In genomic region chr4:155360856-155361255, GRCm38 (mm10) we compare ENCODE assay signal across 7 mouse cellular contexts. TPM values are rescaled to one million over a fixed set of nuclear protein-coding genes. Genes with fewer than 3 reads are reported as not detected.
DNase-seq lines count a peak whose midpoint lies in the region; ATAC-seq and TF ChIP-seq lines count a peak whose summit lies in the region.

No protein-coding gene starts in this region.

- ATAC-seq in forebrain, embryonic 15.5 days (replicated peaks): no peak
- ATAC-seq in limb, embryonic 14.5 days (ENCODE audit: low FRiP score, low read depth): peak; percentile 25; the same call in 1 of the 2 replicates
- no peak; the same call in 1 of the 2 replicates for ATAC-seq in frontal cortex, adult (ENCODE audit: low TSS enrichment)

- DNase-seq in A20 (ENCODE audit: low read depth, low spot score): peak; percentile 70
- peak; percentile 68 for DNase-seq in CD4-positive helper T cell, adult 2 months (ENCODE audit: low read depth, low spot score)
- no peak for DNase-seq in limb, embryonic 14.5 days (ENCODE audit: low spot score)
- DNase-seq in splenic B cell, adult 2 months (ENCODE audit: low read depth, low spot score): peak; percentile 25
- no peak for DNase-seq in cerebellum, postnatal 10 days

- peaks cover 12% of the 10 kb centered on the region for H3K4me1 ChIP-seq in forebrain, embryonic 15.5 days
- H3K4me1 ChIP-seq in limb, embryonic 14.5 days (ENCODE audit: control insufficient read depth, insufficient read depth, low read length): no peaks in the 10 kb centered on the region

- no peak overlapping the region for H3K9ac ChIP-seq in forebrain, embryonic 15.5 days (replicated peaks)
- H3K9ac ChIP-seq in limb, embryonic 14.5 days (ENCODE audit: low read depth, low read length, severe bottlenecking): no peak overlapping the region

- H3K27me3 ChIP-seq in forebrain, embryonic 15.5 days: peaks cover 59% of the 10 kb centered on the region
- H3K27me3 ChIP-seq in limb, embryonic 14.5 days (ENCODE audit: control insufficient read depth, insufficient read depth, low read length): peaks cover 63% of the 10 kb centered on the region
- H3K27me3 ChIP-seq in splenic B cell, adult 2 months (ENCODE audit: control insufficient read depth, insufficient read depth, low read length, poor library complexity, severe bottlenecking): no peaks in the 10 kb centered on the region

- under 1% methylated on average over 41 of the region's 42 CpGs for WGBS in forebrain, embryonic 15.5 days
- under 1% methylated on average over 36 of the region's 42 CpGs for WGBS in limb, embryonic 14.5 days

- H3K4me3 ChIP-seq in forebrain, embryonic 15.5 days: peak overlapping the region; percentile 40
- peak overlapping the region; percentile 42 for H3K4me3 ChIP-seq in limb, embryonic 14.5 days (replicated peaks; ENCODE audit: low read length)

- H3K4me2 ChIP-seq in forebrain, embryonic 15.5 days (replicated peaks): peak overlapping the region; percentile 54
- H3K4me2 ChIP-seq in limb, embryonic 14.5 days (replicated peaks; ENCODE audit: low read depth, low read length, severe bottlenecking): peak overlapping the region; percentile 53

- H3K27ac ChIP-seq in forebrain, embryonic 15.5 days (replicated peaks): no peak overlapping the region
- no peak overlapping the region for H3K27ac ChIP-seq in limb, embryonic 14.5 days (replicated peaks; ENCODE audit: low read depth, low read length)

- H3K36me3 ChIP-seq in forebrain, embryonic 15.5 days: no peaks in the 10 kb centered on the region
- no peaks in the 10 kb centered on the region for H3K36me3 ChIP-seq in limb, embryonic 14.5 days (ENCODE audit: control insufficient read depth, insufficient read depth, low read length)
- no peaks in the 10 kb centered on the region for H3K36me3 ChIP-seq in splenic B cell, adult 2 months (ENCODE audit: control insufficient read depth, insufficient read depth, low read length, poor library complexity, severe bottlenecking)

- H3K9me3 ChIP-seq in forebrain, embryonic 15.5 days: no peaks in the 10 kb centered on the region
- no peaks in the 10 kb centered on the region for H3K9me3 ChIP-seq in limb, embryonic 14.5 days (ENCODE audit: control insufficient read depth, low read length)

- TF ChIP-seq POLR2A in limb, embryonic 14.5 days (IDR thresholded peaks at IDR 0.05; ENCODE audit: borderline replicate concordance, extremely low read depth, insufficient read depth, insufficient read length): no peak

RNA-seq across cellular contexts. Expression of gene Prkcz, which starts 0.3 kb away (rescaled TPM):
- polyA plus RNA-seq in forebrain, embryonic 15.5 days (2015; fragmentation: Nextera tagmentation; extraction: Ambion mirVana): 62.2 and 69.1 TPM in 2 replicates
- 7.1 and 7.5 TPM in 2 replicates for polyA plus RNA-seq in limb, embryonic 14.5 days (2012; rRNA removed)
- polyA plus RNA-seq in limb, embryonic 14.5 days (2014; fragmentation: Nextera tagmentation; extraction: Ambion mirVana): 7.4 and 9.3 TPM in 2 replicates

RNA-seq across cellular contexts. Expression of gene Gabrd, which starts 37.1 kb away (rescaled TPM):
- polyA plus RNA-seq in forebrain, embryonic 15.5 days (2015; fragmentation: Nextera tagmentation; extraction: Ambion mirVana): 1.8 and 2.6 TPM in 2 replicates
- polyA plus RNA-seq in limb, embryonic 14.5 days (2012; rRNA removed): 0.34 and 0.45 TPM in 2 replicates
- polyA plus RNA-seq in limb, embryonic 14.5 days (2014; fragmentation: Nextera tagmentation; extraction: Ambion mirVana): 0.21 and 0.41 TPM in 2 replicates

RNA-seq across cellular contexts. Expression of gene Cfap74, which starts 48.1 kb away (rescaled TPM):
- 3.8 and 4.3 TPM in 2 replicates for polyA plus RNA-seq in forebrain, embryonic 15.5 days (2015; fragmentation: Nextera tagmentation; extraction: Ambion mirVana)
- 5.2 and 5.9 TPM in 2 replicates for polyA plus RNA-seq in limb, embryonic 14.5 days (2012; rRNA removed)
- polyA plus RNA-seq in limb, embryonic 14.5 days (2014; fragmentation: Nextera tagmentation; extraction: Ambion mirVana): 4.7 and 5.2 TPM in 2 replicates

Comparison
In these comparisons a context has a peak if more than half of its experiments do, and no peak if none do; other contexts are left out.
1. DNase-seq: peak in A20 (single experiment), CD4-positive helper T cell, adult 2 months (single experiment) and splenic B cell, adult 2 months (single experiment); none in limb, embryonic 14.5 days (single experiment) and cerebellum, postnatal 10 days (0 of 2).